Mouse (Mus musculus) erythroid progenitor cell, adult 5-6 weeks (primary cell): ENCODE measurements around the gene Uap1l1. TPM values are rescaled to one million over a fixed set of nuclear protein-coding genes. Genes with fewer than 3 reads are reported as not detected.

Source experiments
- ATAC-seq: replicated peaks from 2 replicates; pipeline ENCODE4 v1.8.0; 2016; ENCODE audit warnings: moderate number of reproducible peaks, mild to moderate bottlenecking, moderate TSS enrichment, inconsistent platforms; ENCODE audit not compliant: poor library complexity, low FRiP score, severe bottlenecking
- total RNA-seq, 2 experiments: library from RNA; stranded (forward) in 1 of 2; stranded (reverse) in 1 of 2; fragments of 150-400 nt in 1 of 2; fragments of 186-747, 209-891 nt in 1 of 2; gene quantifications; 2 replicates each; pipeline versions ENCODE4 v1.2.3 to v1.2.4; 2015 to 2017; ENCODE audit warnings: low replicate concordance in 2 of 2

The Uap1l1 gene
- total RNA-seq, 2 experiments from 2014 or later: 0.30 to 8.8 TPM

GRCm38 (mm10) chr2:25372644-25373391, 7.3 kb upstream of the Uap1l1 start:
- ATAC-seq: 0 out of 2 replicates have a peak, but pooled peaks have one; percentile 17

GRCm38 (mm10) chr2:25371764-25372643, 6.5 kb upstream of the Uap1l1 start, which contains the start of gene Sapcd2:
Gene Sapcd2 (plus strand): TSS chr2:25372321.
- peak; percentile 87 for ATAC-seq

- ATAC-seq: no peak
Measured at GRCm38 (mm10) chr2:25369996-25370395, 4.5 kb upstream of the Uap1l1 start.

- ATAC-seq: no peak
Measured at GRCm38 (mm10) chr2:25364761-25365090, 756 bp downstream of the Uap1l1 start.

- ATAC-seq: no peak; the same call in 1 of the 2 replicates
Measured at GRCm38 (mm10) chr2:25364313-25364712, 1.2 kb downstream of the Uap1l1 start.

GRCm38 (mm10) chr2:25363478-25364178, 1.9 kb downstream of the Uap1l1 start:
- no peak for ATAC-seq

GRCm38 (mm10) chr2:25359848-25360247, 5.6 kb downstream of the Uap1l1 start:
- ATAC-seq: no peak

- peak; percentile 80 for ATAC-seq
Measured at GRCm38 (mm10) chr2:25356208-25357079, 9.0 kb downstream of the Uap1l1 start, which contains the start of gene Dpp7. Gene Dpp7 (minus strand): TSS chr2:25356359.

GRCm38 (mm10) chr2:25355419-25356066, 9.9 kb downstream of the Uap1l1 start:
- ATAC-seq: no peak

GRCm38 (mm10) chr2:25354211-25354610, 11.3 kb downstream of the Uap1l1 start:
- ATAC-seq: no peak

- ATAC-seq: no peak
Measured at GRCm38 (mm10) chr2:25350701-25351100, 14.8 kb downstream of the Uap1l1 start.

GRCm38 (mm10) chr2:25349499-25349898, 16.0 kb downstream of the Uap1l1 start:
- no peak for ATAC-seq

- ATAC-seq: no peak
Measured at GRCm38 (mm10) chr2:25348162-25348561, 17.3 kb downstream of the Uap1l1 start.

GRCm38 (mm10) chr2:25338303-25338702, 27.2 kb downstream of the Uap1l1 start:
- ATAC-seq: no peak

GRCm38 (mm10) chr2:25333569-25333968, 31.9 kb downstream of the Uap1l1 start:
- ATAC-seq: no peak

- peak; percentile 97 for ATAC-seq
Measured at GRCm38 (mm10) chr2:25332286-25333160, 33.0 kb downstream of the Uap1l1 start, which contains the start of gene Man1b1. Gene Man1b1 (plus strand): TSS chr2:25332338.

- ATAC-seq: no peak
Measured at GRCm38 (mm10) chr2:25331470-25331869, 34.0 kb downstream of the Uap1l1 start.

GRCm38 (mm10) chr2:25328440-25328839, 37.0 kb downstream of the Uap1l1 start:
- no peak for ATAC-seq
